In genomic region chr7:57258893-57259574, GRCm38 (mm10) we compare ENCODE assay signal across 18 mouse cellular contexts.
DNase-seq lines count a peak whose midpoint lies in the region; ATAC-seq and TF ChIP-seq lines count a peak whose summit lies in the region.
"Had no signal": no experiment of that assay in that cellular context is flagged by ENCODE, and none has a peak within 500 bp of the region (broad histone marks: within the 10 kb centered on the region; RNA-seq: fewer than 3 reads in every experiment).

No protein-coding gene starts in this region.

- no peak overlapping the region for H3K4me2 ChIP-seq in intestine, embryonic 15.5 days (replicated peaks)
- no peak overlapping the region for H3K4me2 ChIP-seq in intestine, postnatal 0 days (replicated peaks; ENCODE audit: low read depth)
- H3K4me2 ChIP-seq in kidney, embryonic 14.5 days (replicated peaks; ENCODE audit: low read depth, low read length), result no peak overlapping the region
- H3K4me2 ChIP-seq: embryonic facial prominence, embryonic 12.5 days; forebrain, embryonic 13.5 days; forebrain, embryonic 15.5 days had no signal

- no peaks in the 10 kb centered on the region for H3K36me3 ChIP-seq in intestine, embryonic 15.5 days
- H3K36me3 ChIP-seq in intestine, postnatal 0 days (ENCODE audit: control insufficient read depth, insufficient read depth), result no peaks in the 10 kb centered on the region
- H3K36me3 ChIP-seq in kidney, embryonic 14.5 days (ENCODE audit: control insufficient read depth, insufficient read depth, low read length), result no peaks in the 10 kb centered on the region
- H3K36me3 ChIP-seq: embryonic facial prominence, embryonic 10.5 days; embryonic facial prominence, embryonic 12.5 days; forebrain, embryonic 15.5 days had no signal

- peak; percentile 83 for ATAC-seq in intestine, embryonic 15.5 days
- ATAC-seq in intestine, postnatal 0 days, result peak; percentile 94
- no peak for ATAC-seq in kidney, embryonic 14.5 days (ENCODE audit: low FRiP score, low TSS enrichment)
- ATAC-seq: forebrain, embryonic 13.5 days; forebrain, embryonic 15.5 days; forebrain, postnatal 0 days had no signal

- WGBS in intestine, embryonic 15.5 days, result 63% methylated on average over 5 of the region's 5 CpGs
- WGBS in intestine, postnatal 0 days, result 33% methylated on average over 5 of the region's 5 CpGs
- 83% methylated on average over 5 of the region's 5 CpGs for WGBS in kidney, embryonic 14.5 days

- no peak overlapping the region for H3K9ac ChIP-seq in intestine, embryonic 15.5 days
- H3K9ac ChIP-seq in intestine, postnatal 0 days (ENCODE audit: low read depth, low read length), result no peak overlapping the region
- no peak overlapping the region for H3K9ac ChIP-seq in kidney, embryonic 14.5 days (ENCODE audit: low read depth, low read length)
- H3K9ac ChIP-seq: embryonic facial prominence, embryonic 12.5 days; forebrain, embryonic 13.5 days; forebrain, embryonic 15.5 days; forebrain, postnatal 0 days had no signal

- intact Hi-C loops in heart, postnatal 25 days (cut with DNase I), result no loop called here

- H3K4me3 ChIP-seq in intestine, embryonic 15.5 days (replicated peaks), result no peak overlapping the region
- H3K4me3 ChIP-seq in intestine, postnatal 0 days (ENCODE audit: low read depth, low read length), result no peak overlapping the region
- no peak overlapping the region for H3K4me3 ChIP-seq in kidney, embryonic 14.5 days (ENCODE audit: low read length)
- H3K4me3 ChIP-seq: embryonic facial prominence, embryonic 10.5 days; embryonic facial prominence, embryonic 12.5 days; forebrain, embryonic 13.5 days; forebrain, embryonic 15.5 days had no signal

- TF ChIP-seq CTCF in intestine, postnatal 0 days (IDR thresholded peaks at IDR 0.05; ENCODE audit: low read depth), result no peak

- no peaks in the 10 kb centered on the region for H3K9me3 ChIP-seq in intestine, embryonic 15.5 days
- no peaks in the 10 kb centered on the region for H3K9me3 ChIP-seq in intestine, postnatal 0 days (ENCODE audit: control insufficient read depth)
- no peaks in the 10 kb centered on the region for H3K9me3 ChIP-seq in kidney, embryonic 14.5 days (ENCODE audit: control insufficient read depth, low read length)
- H3K9me3 ChIP-seq: embryonic facial prominence, embryonic 10.5 days; embryonic facial prominence, embryonic 12.5 days; forebrain, embryonic 13.5 days; forebrain, embryonic 15.5 days had no signal

- no peaks in the 10 kb centered on the region for H3K27me3 ChIP-seq in intestine, embryonic 15.5 days (replicated peaks)
- H3K27me3 ChIP-seq in intestine, postnatal 0 days (replicated peaks; ENCODE audit: control insufficient read depth, insufficient read depth, low read length), result no peaks in the 10 kb centered on the region
- no peaks in the 10 kb centered on the region for H3K27me3 ChIP-seq in kidney, embryonic 14.5 days (ENCODE audit: control insufficient read depth, insufficient read depth, low read length)
- H3K27me3 ChIP-seq: embryonic facial prominence, embryonic 12.5 days; forebrain, embryonic 13.5 days; forebrain, embryonic 15.5 days had no signal

- H3K27ac ChIP-seq in intestine, embryonic 15.5 days, result no peak overlapping the region
- H3K27ac ChIP-seq in intestine, postnatal 0 days (ENCODE audit: low read depth, low read length), result peak overlapping the region; percentile 11; the same call in 1 of the 2 replicates
- H3K27ac ChIP-seq in kidney, embryonic 14.5 days (ENCODE audit: low read depth, low read length), result no peak overlapping the region
- H3K27ac ChIP-seq: embryonic facial prominence, embryonic 10.5 days; embryonic facial prominence, embryonic 12.5 days; forebrain, embryonic 13.5 days; forebrain, embryonic 15.5 days had no signal

- no peaks in the 10 kb centered on the region for H3K4me1 ChIP-seq in intestine, embryonic 15.5 days (replicated peaks)
- no peaks in the 10 kb centered on the region for H3K4me1 ChIP-seq in intestine, postnatal 0 days (replicated peaks; ENCODE audit: control insufficient read depth, insufficient read depth, low read length)
- no peaks in the 10 kb centered on the region for H3K4me1 ChIP-seq in kidney, embryonic 14.5 days (ENCODE audit: control insufficient read depth, insufficient read depth, low read length)
- H3K4me1 ChIP-seq: embryonic facial prominence, embryonic 10.5 days; embryonic facial prominence, embryonic 12.5 days; forebrain, embryonic 13.5 days; forebrain, embryonic 15.5 days had no signal

- DNase-seq in heart, postnatal 25 days (ENCODE audit: low spot score), result no peak
- DNase-seq in cerebellum, postnatal 14 days, result no peak
- DNase-seq: adrenal gland, adult 2 months; adrenal gland, postnatal 10 days; adrenal gland, postnatal 25 days; cerebellum, adult 11 months; cerebellum, adult 18-20 months; cerebellum, adult 8-10 months; cerebellum, adult 9-11 months; cerebellum, postnatal 25 days; forebrain, postnatal 0 days had no signal
